ENCODE assay signal across 27 mouse cellular contexts in genomic region chr15:80762621-80763020, GRCm38 (mm10). TPM values are rescaled to one million over a fixed set of nuclear protein-coding genes. Genes with fewer than 3 reads are reported as not detected.
A peak's percentile ranks its signal among the peaks of the same experiment; 100 is the strongest.
DNase-seq lines count a peak whose midpoint lies in the region; ATAC-seq lines count a peak whose summit lies in the region.
"Had no signal": no experiment of that assay in that cellular context is flagged by ENCODE, and none has a peak within 500 bp of the region (broad histone marks: within the 10 kb centered on the region; RNA-seq: fewer than 3 reads in every experiment).

No protein-coding gene starts in this region.

- WGBS in liver, embryonic 13.5 days (ENCODE audit: insufficient replicate concordance) = 77% methylated on average over 4 of the region's 4 CpGs
- 77% methylated on average over 4 of the region's 4 CpGs for WGBS in liver, embryonic 11.5 days
- WGBS in midbrain, embryonic 14.5 days = 90% methylated on average over 4 of the region's 4 CpGs

- no peaks in the 10 kb centered on the region for H3K27me3 ChIP-seq in liver, embryonic 13.5 days
- no peaks in the 10 kb centered on the region for H3K27me3 ChIP-seq in liver, embryonic 11.5 days (replicated peaks; ENCODE audit: control insufficient read depth, insufficient read depth, low read length)
- H3K27me3 ChIP-seq in midbrain, embryonic 14.5 days (ENCODE audit: control insufficient read depth, insufficient read depth, low read length) = no peaks in the 10 kb centered on the region
- H3K27me3 ChIP-seq: forebrain, embryonic 13.5 days; heart, embryonic 13.5 days; midbrain, embryonic 15.5 days had no signal

- peak overlapping the region; percentile 96 for H3K27ac ChIP-seq in liver, embryonic 13.5 days
- no peak overlapping the region for H3K27ac ChIP-seq in liver, embryonic 11.5 days (ENCODE audit: low read depth, low read length)
- no peak overlapping the region for H3K27ac ChIP-seq in midbrain, embryonic 14.5 days (replicated peaks; ENCODE audit: low read depth, low read length)
- H3K27ac ChIP-seq: forebrain, embryonic 13.5 days; heart, adult 2 months; heart, embryonic 13.5 days; hindbrain, embryonic 14.5 days; midbrain, embryonic 15.5 days; stomach, postnatal 0 days had no signal

- ATAC-seq in liver, embryonic 13.5 days (ENCODE audit: low read depth) = no peak
- ATAC-seq in liver, embryonic 11.5 days (replicated peaks; ENCODE audit: low FRiP score) = no peak
- ATAC-seq in midbrain, embryonic 14.5 days (ENCODE audit: low FRiP score, low TSS enrichment) = no peak
- ATAC-seq in granulocyte monocyte progenitor cell, adult 5-6 weeks (replicated peaks; ENCODE audit: poor library complexity, severe bottlenecking) = no peak
- ATAC-seq: forebrain, embryonic 13.5 days; intestine, postnatal 0 days; midbrain, embryonic 15.5 days had no signal

- no peak overlapping the region; the same call in 1 of the 2 replicates for H3K4me3 ChIP-seq in liver, embryonic 13.5 days (replicated peaks)
- no peak overlapping the region for H3K4me3 ChIP-seq in liver, embryonic 11.5 days (ENCODE audit: low read depth, low read length)
- no peak overlapping the region for H3K4me3 ChIP-seq in midbrain, embryonic 14.5 days (replicated peaks; ENCODE audit: low read depth, low read length)
- H3K4me3 ChIP-seq: forebrain, embryonic 13.5 days; heart, adult 2 months; heart, embryonic 13.5 days; midbrain, embryonic 15.5 days had no signal

- no peaks in the 10 kb centered on the region for H3K9me3 ChIP-seq in liver, embryonic 13.5 days (replicated peaks)
- H3K9me3 ChIP-seq in liver, embryonic 11.5 days (ENCODE audit: control insufficient read depth, low read length) = no peaks in the 10 kb centered on the region
- H3K9me3 ChIP-seq in midbrain, embryonic 14.5 days (ENCODE audit: control insufficient read depth, low read length) = no peaks in the 10 kb centered on the region
- H3K9me3 ChIP-seq: forebrain, embryonic 13.5 days; G1E; heart, embryonic 13.5 days; midbrain, embryonic 15.5 days had no signal

- peaks cover 61% of the 10 kb centered on the region for H3K4me1 ChIP-seq in liver, embryonic 13.5 days (replicated peaks)
- peaks cover 6% of the 10 kb centered on the region; the same call in 1 of the 2 replicates for H3K4me1 ChIP-seq in liver, embryonic 11.5 days (replicated peaks; ENCODE audit: control insufficient read depth, insufficient read depth, low read length)
- no peaks in the 10 kb centered on the region for H3K4me1 ChIP-seq in midbrain, embryonic 14.5 days (ENCODE audit: control insufficient read depth, insufficient read depth, low read length)
- H3K4me1 ChIP-seq: forebrain, embryonic 13.5 days; heart, embryonic 13.5 days; midbrain, embryonic 15.5 days had no signal

- no peaks in the 10 kb centered on the region for H3K36me3 ChIP-seq in liver, embryonic 13.5 days
- no peaks in the 10 kb centered on the region for H3K36me3 ChIP-seq in liver, embryonic 11.5 days (ENCODE audit: control insufficient read depth, insufficient read depth, low read length)
- no peaks in the 10 kb centered on the region for H3K36me3 ChIP-seq in midbrain, embryonic 14.5 days (ENCODE audit: control insufficient read depth, insufficient read depth, low read length)
- H3K36me3 ChIP-seq: heart, embryonic 13.5 days; midbrain, embryonic 15.5 days had no signal

- 0 out of 2 replicates have a peak overlapping the region, but pooled peaks have one; percentile 34 for H3K9ac ChIP-seq in liver, embryonic 13.5 days
- H3K9ac ChIP-seq in liver, embryonic 11.5 days (ENCODE audit: low read depth, low read length) = no peak overlapping the region
- no peak overlapping the region for H3K9ac ChIP-seq in midbrain, embryonic 14.5 days (replicated peaks; ENCODE audit: low read length)
- H3K9ac ChIP-seq: forebrain, embryonic 13.5 days; heart, embryonic 13.5 days; hindbrain, embryonic 14.5 days; lung, embryonic 14.5 days; midbrain, embryonic 15.5 days had no signal

- H3K4me2 ChIP-seq in liver, embryonic 13.5 days = peak overlapping the region; percentile 77
- no peak overlapping the region for H3K4me2 ChIP-seq in liver, embryonic 11.5 days
- H3K4me2 ChIP-seq in midbrain, embryonic 14.5 days (ENCODE audit: low read length) = no peak overlapping the region
- H3K4me2 ChIP-seq: forebrain, embryonic 13.5 days; heart, embryonic 13.5 days; hindbrain, embryonic 14.5 days; lung, embryonic 14.5 days; midbrain, embryonic 15.5 days had no signal

- no peak for DNase-seq in liver, embryonic 13.5 days
- DNase-seq in liver, embryonic 11.5 days (ENCODE audit: low spot score) = no peak
- peak; percentile 51 for DNase-seq in 416B (ENCODE audit: low read depth)
- peak; percentile 35 for DNase-seq in brain, adult 2 months (ENCODE audit: low read depth, low spot score)
- DNase-seq in adrenal gland, postnatal 36 days = no peak
- DNase-seq in midbrain, embryonic 14.5 days = no peak
- DNase-seq: adrenal gland, postnatal 25 days; cerebellum, adult 8-10 months; cerebellum, postnatal 25 days; gastrocnemius, postnatal 25 days; heart, adult 2 months; heart, postnatal 10 days; kidney, postnatal 25 days; left cerebral cortex, postnatal 4 days; lung, embryonic 14.5 days; lung, postnatal 14 days; right cerebral cortex, adult 18-20 months; right cerebral cortex, postnatal 4 days; thymus, postnatal 4 days had no signal

RNA-seq across cellular contexts. Expression of gene Tnrc6b, which starts 51.5 kb away (rescaled TPM):
- 18.7 and 23.6 TPM in 2 replicates for polyA plus RNA-seq in liver, embryonic 13.5 days (2015; fragmentation: Nextera tagmentation; extraction: Ambion mirVana)
- polyA plus RNA-seq in liver, embryonic 11.5 days (2014; fragmentation: Nextera tagmentation; extraction: Ambion mirVana) = 17.7 and 18.5 TPM in 2 replicates
- 10 to 100 TPM; 46.5 to 56.9 TPM for total RNA-seq in adrenal gland, postnatal 36 days (2021)
- 23.4 and 27.3 TPM in 2 replicates for polyA plus RNA-seq in midbrain, embryonic 14.5 days (2014; fragmentation: Nextera tagmentation; extraction: Ambion mirVana)
- 48.8 and 59.3 TPM in 2 replicates for total RNA-seq in granulocyte monocyte progenitor cell, adult 5-6 weeks (2014; fragmentation: Nextera tagmentation)
- 20.0 and 26.6 TPM in 2 replicates for total RNA-seq in granulocyte monocyte progenitor cell, adult 5-6 weeks (2017)

Comparison
In these comparisons a context has a peak if more than half of its experiments do, and no peak if none do; other contexts are left out.
1. DNase-seq: peak in 416B (single experiment) and brain, adult 2 months (single experiment); none in liver, embryonic 13.5 days (single experiment), liver, embryonic 11.5 days (single experiment), adrenal gland, postnatal 36 days (0 of 2) and midbrain, embryonic 14.5 days (single experiment).